Mouse (Mus musculus) forebrain, embryonic 15.5 days (tissue): ENCODE measurements around the gene Ccdc85c. TPM values are rescaled to one million over a fixed set of nuclear protein-coding genes. Genes with fewer than 3 reads are reported as not detected.

Experiments used
- ATAC-seq: fragments of 200-750 bp; cut with Nextera tagmentation; replicated peaks from 2 replicates; pipeline ENCODE4 v1.8.0; 2017; ENCODE audit warnings: mild to moderate bottlenecking, moderate TSS enrichment, moderate library complexity
- H3K27ac ChIP-seq: fragments of 300-500 bp; sonication (generic); replicated peaks from 2 replicates; pipeline ENCODE4 v1.5.1; 2015; ENCODE audit warnings: mild to moderate bottlenecking, inconsistent platforms
- H3K27me3 ChIP-seq: fragments of 300-500 bp; sonication (generic); 2 replicates; pipeline ENCODE4 v1.6.1; 2015; ENCODE audit warnings: inconsistent platforms
- H3K36me3 ChIP-seq: fragments of 300-500 bp; sonication (generic); 2 replicates; pipeline ENCODE4 v1.6.1; 2015; ENCODE audit warnings: mild to moderate bottlenecking, inconsistent platforms
- H3K4me1 ChIP-seq: fragments of 300-500 bp; sonication (generic); 2 replicates; pipeline ENCODE4 v1.6.1; 2015; ENCODE audit warnings: inconsistent platforms
- H3K4me2 ChIP-seq: fragments of 300-500 bp; sonication (generic); replicated peaks from 2 replicates; pipeline ENCODE4 v1.6.1; 2015; ENCODE audit warnings: mild to moderate bottlenecking, inconsistent platforms
- H3K4me3 ChIP-seq: fragments of 300-500 bp; sonication (generic); 2 replicates; pipeline ENCODE4 v1.5.1; 2015; ENCODE audit warnings: mild to moderate bottlenecking, inconsistent platforms
- H3K9ac ChIP-seq: fragments of 300-500 bp; sonication (generic); replicated peaks from 2 replicates; pipeline ENCODE4 v1.6.1; 2015; ENCODE audit warnings: mild to moderate bottlenecking, inconsistent platforms
- H3K9me3 ChIP-seq: fragments of 300-500 bp; sonication (generic); 2 replicates; pipeline ENCODE4 v1.6.1; 2016; ENCODE audit warnings: inconsistent platforms
- WGBS: fragments of 180-500 bp; shearing (Covaris S2); methylation state at CpG from one replicate; pipeline ENCODE4 v1.1.7; 2015; ENCODE audit warnings: mixed read lengths; 5-methylcytosine and 5-hydroxymethylcytosine counted together
- polyA plus RNA-seq: library from polyadenylated mRNA; unstranded; fragments of >200 nt; fragmentation: Nextera tagmentation; extraction: Ambion mirVana; gene quantifications from 2 replicates; pipeline ENCODE4 v1.2.1, GENCODE M21; 2015

The Ccdc85c gene
- polyA plus RNA-seq, 1 experiment from 2014 or later, result 14.3 TPM

GRCm38 (mm10) chr12:108217572-108217971 is 57.7 kb downstream of the Ccdc85c start:
- Histone ChIP-seq H3K9ac (no peak overlapping the region), H3K4me1 (peaks cover 66% of the 10 kb centered on the region), H3K27ac (no peak overlapping the region), H3K9me3 (no peaks in the 10 kb centered on the region), H3K36me3 (no peaks in the 10 kb centered on the region), H3K4me3 (no peak overlapping the region), H3K4me2 (no peak overlapping the region), H3K27me3 (peaks cover 2% of the 10 kb centered on the region; the same call in 1 of the 2 replicates)
- ATAC-seq, result no peak
- WGBS, result 62% methylated on average over 5 of the region's 5 CpGs

GRCm38 (mm10) chr12:108216611-108217370 is 58.4 kb downstream of the Ccdc85c start:
- WGBS, result 51% methylated on average over 11 of the region's 11 CpGs

GRCm38 (mm10) chr12:108215090-108215489 is 60.1 kb downstream of the Ccdc85c start:
- no peak overlapping the region for H3K27ac ChIP-seq
- no peaks in the 10 kb centered on the region for H3K36me3 ChIP-seq
- H3K27me3 ChIP-seq, result peaks cover 2% of the 10 kb centered on the region; the same call in 1 of the 2 replicates
- peaks cover 49% of the 10 kb centered on the region for H3K4me1 ChIP-seq
- no peak overlapping the region for H3K4me3 ChIP-seq
- WGBS, result 59% methylated on average over 8 of the region's 8 CpGs
- no peaks in the 10 kb centered on the region for H3K9me3 ChIP-seq
- no peak for ATAC-seq
- no peak overlapping the region for H3K4me2 ChIP-seq
- H3K9ac ChIP-seq, result no peak overlapping the region

More at GRCm38 (mm10) chr12:108216611-108217370, 58.4 kb downstream of the Ccdc85c start:
- Histone ChIP-seq H3K9me3 (no peaks in the 10 kb centered on the region), H3K4me2 (no peak overlapping the region), H3K4me3 (no peak overlapping the region), H3K27ac (no peak overlapping the region; the same call in 1 of the 2 replicates), H3K4me1 (peaks cover 65% of the 10 kb centered on the region), H3K27me3 (peaks cover 2% of the 10 kb centered on the region; the same call in 1 of the 2 replicates), H3K36me3 (no peaks in the 10 kb centered on the region), H3K9ac (no peak overlapping the region)
- ATAC-seq, result no peak

GRCm38 (mm10) chr12:108213090-108214041 is 61.9 kb downstream of the Ccdc85c start:
- peaks cover 2% of the 10 kb centered on the region; the same call in 1 of the 2 replicates for H3K27me3 ChIP-seq
- H3K4me1 ChIP-seq, result peaks cover 43% of the 10 kb centered on the region
- WGBS, result 24% methylated on average over 18 of the region's 18 CpGs
- H3K27ac ChIP-seq, result no peak overlapping the region
- H3K4me2 ChIP-seq, result no peak overlapping the region
- H3K36me3 ChIP-seq, result no peaks in the 10 kb centered on the region
- H3K4me3 ChIP-seq, result no peak overlapping the region
- H3K9me3 ChIP-seq, result no peaks in the 10 kb centered on the region
- no peak overlapping the region for H3K9ac ChIP-seq
- ATAC-seq, result no peak

- 85% methylated on average over 6 of the region's 6 CpGs for WGBS
- Histone ChIP-seq H3K9ac (no peak overlapping the region), H3K27me3 (peaks cover 2% of the 10 kb centered on the region; the same call in 1 of the 2 replicates), H3K36me3 (no peaks in the 10 kb centered on the region), H3K27ac (no peak overlapping the region), H3K9me3 (no peaks in the 10 kb centered on the region), H3K4me3 (no peak overlapping the region), H3K4me1 (peaks cover 42% of the 10 kb centered on the region), H3K4me2 (no peak overlapping the region)
- ATAC-seq, result no peak
These were observed 62.7 kb downstream of the Ccdc85c start for GRCm38 (mm10) chr12:108212476-108212875.

GRCm38 (mm10) chr12:108212071-108212470 is 63.2 kb downstream of the Ccdc85c start:
- Histone ChIP-seq H3K27me3 (peaks cover 2% of the 10 kb centered on the region; the same call in 1 of the 2 replicates), H3K4me3 (no peak overlapping the region), H3K4me2 (no peak overlapping the region), H3K27ac (no peak overlapping the region), H3K36me3 (no peaks in the 10 kb centered on the region), H3K9ac (no peak overlapping the region), H3K4me1 (peaks cover 38% of the 10 kb centered on the region), H3K9me3 (no peaks in the 10 kb centered on the region)
- 47% methylated on average over 5 of the region's 5 CpGs for WGBS
- no peak for ATAC-seq

GRCm38 (mm10) chr12:108210623-108211022 is 64.6 kb downstream of the Ccdc85c start:
- no peak for ATAC-seq
- Histone ChIP-seq H3K27me3 (peaks cover 2% of the 10 kb centered on the region; the same call in 1 of the 2 replicates), H3K27ac (no peak overlapping the region), H3K36me3 (peaks cover 5% of the 10 kb centered on the region), H3K4me2 (no peak overlapping the region), H3K4me3 (no peak overlapping the region), H3K4me1 (peaks cover 28% of the 10 kb centered on the region), H3K9me3 (no peaks in the 10 kb centered on the region), H3K9ac (no peak overlapping the region)
- WGBS, result 96% methylated on average over 15 of the region's 15 CpGs

GRCm38 (mm10) chr12:108208726-108209438 is 66.3 kb downstream of the Ccdc85c start:
- H3K27me3 ChIP-seq, result no peaks in the 10 kb centered on the region
- peak; percentile 29; the same call in 1 of the 2 replicates for ATAC-seq
- peaks cover 26% of the 10 kb centered on the region for H3K4me1 ChIP-seq
- H3K9ac ChIP-seq, result no peak overlapping the region
- H3K36me3 ChIP-seq, result peaks cover 13% of the 10 kb centered on the region
- H3K4me2 ChIP-seq, result no peak overlapping the region
- H3K4me3 ChIP-seq, result no peak overlapping the region
- WGBS, result 32% methylated on average over 13 of the region's 13 CpGs
- peak overlapping the region; percentile 11; the same call in 1 of the 2 replicates for H3K27ac ChIP-seq
- no peaks in the 10 kb centered on the region for H3K9me3 ChIP-seq

- no peak overlapping the region for H3K27ac ChIP-seq
- peaks cover 19% of the 10 kb centered on the region for H3K4me1 ChIP-seq
- no peak overlapping the region for H3K9ac ChIP-seq
- no peak for ATAC-seq
- no peaks in the 10 kb centered on the region for H3K27me3 ChIP-seq
- H3K4me2 ChIP-seq, result no peak overlapping the region
- H3K9me3 ChIP-seq, result no peaks in the 10 kb centered on the region
- WGBS, result 92% methylated on average over 9 of the region's 9 CpGs
- H3K4me3 ChIP-seq, result no peak overlapping the region
- H3K36me3 ChIP-seq, result peaks cover 18% of the 10 kb centered on the region
These were observed 67.0 kb downstream of the Ccdc85c start for GRCm38 (mm10) chr12:108208216-108208615.

- no peak overlapping the region for H3K27ac ChIP-seq
- no peaks in the 10 kb centered on the region for H3K27me3 ChIP-seq
- no peak overlapping the region for H3K4me2 ChIP-seq
- peaks cover 11% of the 10 kb centered on the region for H3K4me1 ChIP-seq
- WGBS, result 10% methylated on average over 5 of the region's 5 CpGs
- H3K9me3 ChIP-seq, result no peaks in the 10 kb centered on the region
- H3K9ac ChIP-seq, result no peak overlapping the region
- H3K4me3 ChIP-seq, result no peak overlapping the region
- ATAC-seq, result peak; percentile 55
- peaks cover 31% of the 10 kb centered on the region for H3K36me3 ChIP-seq
These were observed 68.6 kb downstream of the Ccdc85c start for GRCm38 (mm10) chr12:108206641-108207040.

GRCm38 (mm10) chr12:108204978-108205377 is 70.2 kb downstream of the Ccdc85c start:
- Histone ChIP-seq H3K9ac (no peak overlapping the region), H3K27ac (no peak overlapping the region), H3K9me3 (no peaks in the 10 kb centered on the region), H3K27me3 (no peaks in the 10 kb centered on the region), H3K4me3 (no peak overlapping the region), H3K36me3 (peaks cover 46% of the 10 kb centered on the region), H3K4me2 (no peak overlapping the region), H3K4me1 (peaks cover 11% of the 10 kb centered on the region)
- ATAC-seq, result no peak
- WGBS, result 68% methylated on average over 12 of the region's 12 CpGs
